Mouse (Mus musculus) brain, adult 2 months (tissue): ENCODE measurements around the gene Yif1b.
A peak's percentile ranks its signal among the peaks of the same experiment; 100 is the strongest.

Experiments
- DNase-seq: peaks from one replicate; pipeline ENCODE4 v3.0.0; 2011; ENCODE audit warnings: low read depth, low spot score

Gene Yif1b

GRCm38 (mm10) chr7:29280801-29281200 lies 42.7 kb downstream of the Yif1b start:
- DNase-seq, result no peak

- DNase-seq, result peak; percentile 76
Observed at GRCm38 (mm10) chr7:29281201-29282073, 43.3 kb downstream of the Yif1b start, which contains the start of gene Spint2. Gene Spint2 (minus strand): TSS chr7:29281912.

- no peak for DNase-seq
Observed at GRCm38 (mm10) chr7:29282074-29282554, 44.0 kb downstream of the Yif1b start.

- DNase-seq, result no peak
Observed at GRCm38 (mm10) chr7:29283876-29284275, 45.7 kb downstream of the Yif1b start.

DNA sequence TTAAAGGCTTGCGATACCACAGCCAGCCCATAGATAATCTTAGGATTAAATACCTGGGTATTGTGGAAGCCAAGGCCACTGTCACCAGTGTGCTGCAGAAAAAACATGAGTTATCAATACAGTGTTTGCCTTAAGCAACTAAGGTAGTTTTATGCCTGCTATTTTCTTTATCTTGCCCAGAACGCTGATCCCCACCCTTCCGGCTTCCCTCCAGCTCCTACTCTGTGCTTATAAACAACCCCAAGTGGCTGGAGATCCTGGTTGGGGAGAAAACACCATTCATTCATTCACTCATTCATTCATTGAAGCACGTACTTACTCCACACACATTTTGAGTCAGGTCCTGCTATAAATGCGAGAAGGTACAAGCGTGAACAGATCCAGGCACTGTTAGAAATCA lies 46.4 kb downstream of the Yif1b start:
- DNase-seq, result no peak

GRCm38 (mm10) chr7:29287481-29287880 lies 49.4 kb downstream of the Yif1b start:
- DNase-seq, result no peak

DNA sequence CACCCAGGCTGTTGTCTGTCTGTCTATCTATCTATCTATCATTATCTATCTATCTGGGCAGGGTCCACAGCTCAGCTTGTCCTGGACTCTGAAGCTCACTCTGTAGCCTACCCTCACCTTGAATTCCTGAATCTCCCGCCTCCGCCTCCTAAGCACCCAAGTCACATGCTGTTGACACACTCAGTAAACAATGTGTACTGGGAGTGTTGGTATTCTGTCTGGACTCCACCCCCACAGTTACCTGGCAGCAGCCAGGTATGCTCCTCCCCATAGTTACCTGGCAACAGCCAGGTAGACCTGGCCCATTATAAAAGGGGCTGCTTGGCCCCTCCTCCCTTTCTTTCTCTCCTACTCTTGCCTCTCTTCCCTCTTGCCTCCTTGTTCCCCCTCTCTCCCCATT lies 50.0 kb downstream of the Yif1b start:
- DNase-seq, result no peak

DNA sequence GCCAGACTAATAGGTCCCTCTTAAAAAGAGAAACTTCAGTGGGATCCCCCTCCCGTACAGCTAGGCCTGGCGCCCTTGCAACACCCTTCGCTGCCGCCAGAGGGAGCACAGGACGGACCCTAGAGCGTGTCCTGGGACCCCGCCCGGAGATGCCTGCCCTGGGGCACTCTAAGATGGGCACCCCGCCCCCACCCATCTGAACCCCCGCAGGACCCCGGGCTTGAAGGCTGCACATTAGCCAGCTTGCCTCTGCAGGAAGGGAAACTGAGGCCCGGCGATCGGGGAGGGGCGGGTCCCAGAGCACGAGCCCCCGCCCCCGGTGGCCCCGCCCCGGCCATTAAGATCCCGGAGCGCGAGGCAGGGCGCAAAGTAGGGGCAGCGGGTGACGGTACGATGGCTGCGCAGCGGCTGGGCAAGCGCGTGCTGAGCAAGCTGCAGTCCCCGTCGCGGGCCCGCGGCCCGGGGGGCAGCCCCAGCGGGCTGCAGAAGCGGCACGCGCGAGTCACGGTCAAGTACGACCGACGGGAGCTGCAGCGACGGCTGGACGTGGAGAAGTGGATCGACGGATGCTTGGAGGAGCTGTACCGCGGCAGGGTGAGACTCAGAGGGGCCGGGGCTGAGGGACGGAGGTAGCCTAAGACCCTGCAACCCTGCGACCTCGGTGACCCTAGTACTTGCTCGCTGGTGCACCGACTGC lies 51.0 kb downstream of the Yif1b start, which contains the start of gene Ppp1r14a:
Gene Ppp1r14a (plus strand): TSS at position 367 of the 697 bp plus-strand sequence.
- DNase-seq, result no peak

GRCm38 (mm10) chr7:29289856-29290255 lies 51.7 kb downstream of the Yif1b start:
- no peak for DNase-seq

DNA sequence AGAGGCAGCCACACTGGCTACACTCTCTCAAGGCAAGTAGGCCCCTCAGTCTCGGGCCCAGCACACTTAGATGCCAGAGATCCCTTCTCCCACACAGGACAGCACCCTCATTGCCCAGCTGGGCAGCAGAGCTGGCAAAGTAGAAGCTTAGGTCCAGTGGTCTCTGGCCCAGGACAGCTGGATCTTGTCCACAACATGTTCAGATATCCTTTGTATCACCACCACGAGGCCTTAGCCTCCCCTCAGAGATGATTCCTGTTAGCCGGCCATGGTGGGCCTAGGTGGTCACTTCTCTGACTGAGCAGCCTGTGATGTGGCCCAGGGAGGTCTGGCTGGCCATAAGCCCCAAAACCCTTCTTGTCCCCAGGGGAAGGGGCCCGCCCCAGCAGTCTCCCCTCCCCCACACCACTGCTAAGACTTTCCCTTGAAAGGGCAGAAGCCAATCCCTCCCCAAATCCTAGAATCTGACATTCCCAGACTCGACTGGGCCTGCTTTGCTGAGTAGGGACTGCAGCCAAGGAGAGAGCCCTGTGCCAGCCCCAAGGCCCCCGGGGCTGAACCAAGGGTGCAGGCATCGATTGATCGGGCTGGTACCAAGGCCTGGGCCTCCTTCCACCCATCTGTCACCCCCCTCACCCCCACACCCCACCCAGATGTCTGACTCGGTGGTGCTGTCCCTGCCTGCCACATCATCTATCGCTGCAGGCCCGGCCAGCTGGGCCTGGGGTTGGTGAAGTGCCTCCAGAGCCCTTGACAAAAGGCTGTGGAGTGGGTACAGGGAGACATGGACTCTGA lies 52.8 kb downstream of the Yif1b start:
- peak; percentile 93 for DNase-seq

DNA sequence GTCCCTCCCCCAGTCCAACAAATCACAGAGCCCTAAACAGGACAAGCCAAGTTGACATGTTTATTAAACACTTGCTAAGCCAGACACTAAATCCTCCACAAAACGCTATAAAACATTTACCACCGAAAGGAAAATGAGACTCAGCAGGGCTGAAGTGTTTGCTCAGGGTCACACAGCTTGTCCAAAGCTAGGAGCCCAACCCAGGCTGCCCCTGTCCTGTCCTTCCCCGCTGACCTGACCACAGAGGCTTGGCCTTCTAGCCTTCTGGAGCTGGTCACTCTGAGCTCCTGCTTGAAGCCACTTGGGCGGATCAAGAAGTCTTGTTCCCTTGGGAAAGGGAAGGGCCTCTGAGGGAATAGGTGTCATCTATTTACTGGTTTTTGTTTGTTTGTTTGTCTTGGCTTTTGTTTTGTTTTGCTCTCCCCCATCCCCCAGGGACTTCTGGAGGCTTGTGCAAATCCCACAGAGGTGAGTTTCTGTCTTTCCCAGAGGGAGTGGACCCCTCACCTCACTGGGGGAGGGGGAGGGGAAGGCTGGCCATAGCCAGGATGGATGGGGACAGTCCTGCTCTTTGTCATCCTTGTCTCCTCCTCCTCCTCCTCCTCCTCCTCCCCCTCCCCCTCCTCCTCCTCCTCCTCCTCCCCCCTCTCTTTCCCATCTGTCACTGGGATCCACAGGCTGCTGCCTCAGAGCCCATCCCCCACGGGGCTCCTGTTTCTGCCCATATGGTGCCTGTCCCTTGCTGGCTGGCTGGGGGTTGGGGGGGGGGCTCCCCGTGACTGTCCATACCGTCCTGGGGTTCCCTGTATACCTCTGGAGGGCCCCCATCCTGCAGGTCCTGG lies 53.7 kb downstream of the Yif1b start:
- DNase-seq, result peak; percentile 91

- DNase-seq, result peak; percentile 86
Observed at GRCm38 (mm10) chr7:29292458-29293098, 54.4 kb downstream of the Yif1b start.

DNA sequence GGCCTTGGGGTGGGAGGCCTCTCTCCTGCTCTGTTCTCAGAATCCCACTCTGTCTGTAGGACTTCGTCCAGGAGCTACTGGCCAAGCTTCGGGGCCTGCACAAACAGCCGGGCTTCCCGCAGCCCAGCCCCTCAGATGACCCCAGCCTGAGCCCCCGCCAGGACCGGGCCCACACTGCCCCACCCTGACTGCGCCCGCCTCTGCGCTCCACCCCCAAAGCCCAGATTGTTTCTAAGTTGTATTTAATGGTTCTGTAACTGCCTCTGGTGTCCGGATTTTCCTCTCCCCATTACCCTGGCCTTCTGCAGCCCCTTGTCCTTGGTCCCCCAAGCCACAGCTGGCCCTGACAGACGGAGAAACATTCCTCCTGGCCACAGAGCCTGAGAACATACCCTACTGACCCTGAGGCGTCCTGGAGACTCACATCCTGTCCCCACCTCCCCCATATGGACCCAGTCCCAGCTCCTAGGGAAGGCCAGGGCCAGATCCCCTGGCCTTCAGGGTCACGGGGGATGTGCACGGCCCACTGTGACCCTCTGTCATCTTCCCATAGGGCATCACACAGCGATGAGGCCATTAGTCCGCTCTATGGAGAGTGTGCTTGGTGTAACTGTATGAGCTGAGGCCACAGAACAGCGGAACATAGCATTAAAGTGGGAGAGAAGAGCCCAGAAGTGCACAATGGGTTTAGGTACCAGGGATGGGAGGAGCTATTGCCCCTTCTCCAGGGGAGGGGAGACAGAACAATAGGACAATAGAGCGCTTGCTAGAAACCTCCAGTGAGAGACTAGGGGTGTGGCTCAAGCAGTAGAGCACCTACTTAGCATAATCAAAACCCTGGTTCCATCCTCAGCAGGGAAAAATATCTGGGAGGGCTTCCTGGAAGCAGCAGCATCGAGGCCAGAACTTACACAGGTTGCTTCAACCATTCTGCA lies 55.3 kb downstream of the Yif1b start:
- DNase-seq, result peak; percentile 86

DNA sequence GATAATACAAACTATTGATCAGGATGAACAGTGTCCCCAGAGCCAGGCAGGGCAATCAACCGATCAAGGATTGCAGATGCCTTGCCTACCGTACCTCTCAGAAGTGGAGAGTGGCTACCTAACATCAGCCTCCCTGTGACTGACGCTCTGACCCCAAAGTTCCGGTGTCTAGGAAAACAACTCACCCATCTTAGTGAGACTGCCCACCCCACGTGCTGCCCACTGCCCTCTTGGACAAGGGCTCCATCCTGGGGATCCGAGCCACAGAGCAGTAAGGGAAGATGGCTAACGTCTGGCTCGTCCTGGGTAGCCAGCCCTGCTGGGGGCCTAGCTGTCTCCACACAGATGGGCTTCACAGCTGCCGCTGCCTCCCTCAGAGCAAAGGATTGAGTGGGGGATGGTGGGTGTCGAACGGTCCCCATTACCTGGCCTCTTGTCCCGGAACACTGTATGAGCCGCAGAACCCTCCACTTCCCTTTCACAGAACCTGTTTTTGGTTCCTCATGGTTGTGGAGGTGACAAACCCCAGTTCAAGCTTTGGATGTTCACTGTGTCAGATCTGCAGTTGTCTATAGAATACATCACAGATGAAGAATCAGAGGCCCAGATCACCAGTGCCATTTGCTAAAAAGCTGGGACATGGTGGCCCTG lies 56.1 kb downstream of the Yif1b start:
- DNase-seq, result no peak

GRCm38 (mm10) chr7:29295861-29296647 lies 57.9 kb downstream of the Yif1b start:
- no peak for DNase-seq

- DNase-seq, result peak; percentile 91
Observed at GRCm38 (mm10) chr7:29296998-29297397, 58.9 kb downstream of the Yif1b start.
